In the genomic region with DNA sequence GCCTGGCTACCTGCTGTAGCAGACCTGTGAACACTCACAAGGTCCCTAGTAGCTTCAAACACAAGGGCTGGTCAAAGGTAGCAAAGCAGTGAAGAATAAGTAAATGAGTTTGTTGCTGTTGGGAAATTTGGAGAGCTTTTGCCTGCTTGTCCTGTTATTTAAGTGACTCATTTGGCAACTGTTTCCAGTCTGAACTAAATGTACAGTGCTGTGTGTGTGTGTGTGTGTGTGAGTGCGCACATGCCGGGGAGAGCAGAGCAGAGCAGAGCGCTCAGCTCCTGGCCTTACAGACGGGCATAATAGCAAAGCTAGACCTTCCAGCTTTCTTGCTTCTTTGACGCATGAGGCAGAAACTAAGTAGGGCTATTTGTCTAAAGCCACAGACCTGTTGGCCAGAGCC, we compare ENCODE assay signal across 14 mouse cellular contexts. TPM values are rescaled to one million over a fixed set of nuclear protein-coding genes. Genes with fewer than 3 reads are reported as not detected.
DNase-seq lines count a peak whose midpoint lies in the region; ATAC-seq and TF ChIP-seq lines count a peak whose summit lies in the region.
"Had no signal": no experiment of that assay in that cellular context is flagged by ENCODE, and none has a peak within 500 bp of the region (broad histone marks: within the 10 kb centered on the region; RNA-seq: fewer than 3 reads in every experiment).

No protein-coding gene starts in this region.

- DNase-seq in adrenal gland, postnatal 10 days: peak; percentile 67
- no peak for DNase-seq in adrenal gland, postnatal 4 days (ENCODE audit: low spot score in 2 of 2)
- peak; percentile 59 to 73 for DNase-seq in left cerebral cortex, adult 18-20 months (ENCODE audit: low spot score in 2 of 2)
- no peak for DNase-seq in left cerebral cortex, adult 11 months (ENCODE audit: low spot score)
- DNase-seq in NIH3T3 (ENCODE audit: low read depth): peak; percentile 95
- DNase-seq in layer of hippocampus, adult 9-11 months: peak; percentile 51
- no peak for DNase-seq in c-Kit-positive CD71-positive TER-119-positive erythroid progenitor cells, embryonic 14.5 days (ENCODE audit: low spot score)
- no peak for DNase-seq in stomach, postnatal 0 days (ENCODE audit: low spot score)
- DNase-seq: B cell, adult 2 months; cerebellum, adult 2 months had no signal

- ATAC-seq in stomach, postnatal 0 days (ENCODE audit: low FRiP score, low TSS enrichment): no peak
- ATAC-seq: forebrain, embryonic 14.5 days had no signal

- peaks cover 11% of the 10 kb centered on the region; the same call in 1 of the 2 replicates for H3K27me3 ChIP-seq in stomach, postnatal 0 days (ENCODE audit: control insufficient read depth, insufficient read depth, low read length)

- no peak overlapping the region for H3K27ac ChIP-seq in stomach, postnatal 0 days (replicated peaks)
- H3K27ac ChIP-seq: macrophage; neural tube, embryonic 15.5 days had no signal

- TF ChIP-seq EP300 in stomach, postnatal 0 days (optimal IDR thresholded peaks at IDR 0.05): no peak

- no peak overlapping the region for H3K9ac ChIP-seq in stomach, postnatal 0 days (ENCODE audit: low read length)
- H3K9ac ChIP-seq: neural tube, embryonic 15.5 days had no signal

- no peak overlapping the region for H3K4me2 ChIP-seq in stomach, postnatal 0 days (replicated peaks; ENCODE audit: low read depth)
- H3K4me2 ChIP-seq: neural tube, embryonic 15.5 days had no signal

- WGBS in stomach, postnatal 0 days: 52% methylated on average over 5 of the region's 5 CpGs

- no peak overlapping the region for H3K4me3 ChIP-seq in stomach, postnatal 0 days (ENCODE audit: low read depth, low read length)
- H3K4me3 ChIP-seq: neural tube, embryonic 15.5 days had no signal

- H3K4me1 ChIP-seq in stomach, postnatal 0 days (replicated peaks; ENCODE audit: control insufficient read depth, insufficient read depth): 0 out of 2 replicates have a peak, but pooled peaks cover 3% of the 10 kb centered on the region

- no peaks in the 10 kb centered on the region for H3K9me3 ChIP-seq in stomach, postnatal 0 days (ENCODE audit: control insufficient read depth, low read length)
- H3K9me3 ChIP-seq: neural tube, embryonic 15.5 days had no signal

- no peak for TF ChIP-seq CTCF in stomach, postnatal 0 days (IDR thresholded peaks at IDR 0.05; ENCODE audit: low read depth)

- H3K36me3 ChIP-seq in stomach, postnatal 0 days (ENCODE audit: control insufficient read depth, insufficient read depth, low read length): no peaks in the 10 kb centered on the region
- H3K36me3 ChIP-seq: neural tube, embryonic 15.5 days had no signal

RNA-seq across cellular contexts. Expression of gene Glis1, which starts 1.7 kb away (rescaled TPM):
- under 1 TPM; 0.27 to 0.73 TPM for total RNA-seq in adrenal gland, postnatal 10 days (2021)
- 1 to 10 TPM; 1.7 to 3.5 TPM for total RNA-seq in adrenal gland, postnatal 4 days (2021)
- total RNA-seq in left cerebral cortex, adult 18-20 months (2021): under 1 TPM; 0.93 to 0.94 TPM
- 0.47 and 0.74 TPM in 2 replicates for polyA plus RNA-seq in stomach, postnatal 0 days (2015; fragmentation: Nextera tagmentation; extraction: Ambion mirVana)
- total RNA-seq: liver, adult 2 months had no signal
- polyA plus RNA-seq: macrophage had no signal

Comparison
In these comparisons a context has a peak if more than half of its experiments do, and no peak if none do; other contexts are left out.
1. DNase-seq: peak in adrenal gland, postnatal 10 days (single experiment), left cerebral cortex, adult 18-20 months (2 of 2), NIH3T3 (single experiment) and layer of hippocampus, adult 9-11 months (single experiment); none in adrenal gland, postnatal 4 days (0 of 2), left cerebral cortex, adult 11 months (single experiment), c-Kit-positive CD71-positive TER-119-positive erythroid progenitor cells, embryonic 14.5 days (single experiment) and stomach, postnatal 0 days (single experiment).